Mouse (Mus musculus): ENCODE data around the gene Amhr2.

- TF ChIP-seq CTCF (IDR thresholded peaks at IDR 0.05; ENCODE audit: control insufficient read depth, insufficient read depth, insufficient read length), result no peak
- TF ChIP-seq MYOG (IDR thresholded peaks at IDR 0.05; ENCODE audit: control insufficient read depth, extremely low read depth, insufficient read length), result no peak
These were observed 26.6 kb downstream of the Amhr2 start for GRCm38 (mm10) chr15:102471727-102472126.
